Mouse (Mus musculus): ENCODE results near the gene Susd3. TPM values are rescaled to one million over a fixed set of nuclear protein-coding genes. Genes with fewer than 3 reads are reported as not detected.

The Susd3 gene
- polyA plus RNA-seq, 1 experiment from 2014 or later = 34.5 TPM

DNA sequence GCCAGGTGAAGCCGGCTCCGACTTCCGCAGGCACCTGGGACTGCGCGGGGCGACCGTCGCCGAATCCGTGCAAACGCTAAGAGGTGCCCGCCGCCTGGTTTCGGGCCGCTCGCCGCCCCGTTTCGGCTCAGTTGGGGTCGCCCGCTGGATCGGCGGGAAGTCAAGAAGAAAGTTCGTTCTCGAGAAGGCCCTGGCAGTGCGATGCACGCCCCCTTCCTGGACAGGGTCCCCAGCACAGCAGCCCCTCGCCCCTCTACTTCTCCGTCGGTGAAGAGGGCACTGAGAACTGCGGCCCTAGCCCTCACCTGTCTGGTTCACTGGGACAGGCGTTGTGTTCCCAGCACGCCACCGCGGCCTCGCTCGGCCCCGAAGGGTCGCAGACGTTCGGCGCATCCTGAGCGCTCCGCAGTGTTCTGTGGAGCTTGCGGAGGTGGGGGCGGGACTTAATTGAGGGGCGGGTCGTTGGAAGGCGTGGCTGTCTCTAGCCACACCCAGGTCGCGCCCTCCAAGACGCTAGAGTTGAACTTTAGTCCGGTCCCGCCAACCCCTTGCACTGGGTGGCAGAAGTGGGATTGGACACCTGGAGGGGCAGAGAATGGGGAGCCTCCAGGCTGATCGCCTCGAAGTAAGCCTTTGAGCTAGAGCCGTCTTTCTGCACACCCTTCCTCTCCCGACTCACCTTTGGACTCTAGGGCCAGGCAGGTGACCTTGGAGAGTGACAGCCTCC is 603 bp downstream of the Susd3 start:
- no peaks in the 10 kb centered on the region for H3K9me3 ChIP-seq (ENCODE audit: low read length)
- H3K27me3 ChIP-seq (ENCODE audit: insufficient read depth, low read length) = peaks cover 23% of the 10 kb centered on the region
- ATAC-seq (ENCODE audit: low FRiP score, low TSS enrichment) = peak; percentile 64
- H3K4me1 ChIP-seq (ENCODE audit: insufficient read depth, low read length) = peaks cover 12% of the 10 kb centered on the region
- H3K4me3 ChIP-seq (ENCODE audit: low read length) = peak overlapping the region; percentile 55
- peak overlapping the region; percentile 59 for H3K4me2 ChIP-seq (replicated peaks; ENCODE audit: low read depth, low read length)
- no peaks in the 10 kb centered on the region for H3K36me3 ChIP-seq (ENCODE audit: insufficient read depth, low read length)
- 1% methylated on average over 58 of the region's 58 CpGs for WGBS
- H3K9ac ChIP-seq (replicated peaks; ENCODE audit: low read length) = peak overlapping the region; percentile 56
- peak overlapping the region; percentile 20; the same call in 1 of the 2 replicates for H3K27ac ChIP-seq (ENCODE audit: low read length)

GRCm38 (mm10) chr13:49247232-49247739 is 1.2 kb downstream of the Susd3 start:
- H3K27ac ChIP-seq (ENCODE audit: low read length) = no peak overlapping the region
- H3K27me3 ChIP-seq (ENCODE audit: insufficient read depth, low read length) = peaks cover 23% of the 10 kb centered on the region
- peaks cover 12% of the 10 kb centered on the region for H3K4me1 ChIP-seq (ENCODE audit: insufficient read depth, low read length)
- WGBS = 33% methylated on average over 12 of the region's 12 CpGs
- no peaks in the 10 kb centered on the region for H3K9me3 ChIP-seq (ENCODE audit: low read length)
- H3K4me2 ChIP-seq (replicated peaks; ENCODE audit: low read depth, low read length) = peak overlapping the region; percentile 59
- peak overlapping the region; percentile 56 for H3K9ac ChIP-seq (replicated peaks; ENCODE audit: low read length)
- H3K4me3 ChIP-seq (ENCODE audit: low read length) = peak overlapping the region; percentile 55
- no peaks in the 10 kb centered on the region for H3K36me3 ChIP-seq (ENCODE audit: insufficient read depth, low read length)
- ATAC-seq (ENCODE audit: low FRiP score, low TSS enrichment) = no peak

DNA sequence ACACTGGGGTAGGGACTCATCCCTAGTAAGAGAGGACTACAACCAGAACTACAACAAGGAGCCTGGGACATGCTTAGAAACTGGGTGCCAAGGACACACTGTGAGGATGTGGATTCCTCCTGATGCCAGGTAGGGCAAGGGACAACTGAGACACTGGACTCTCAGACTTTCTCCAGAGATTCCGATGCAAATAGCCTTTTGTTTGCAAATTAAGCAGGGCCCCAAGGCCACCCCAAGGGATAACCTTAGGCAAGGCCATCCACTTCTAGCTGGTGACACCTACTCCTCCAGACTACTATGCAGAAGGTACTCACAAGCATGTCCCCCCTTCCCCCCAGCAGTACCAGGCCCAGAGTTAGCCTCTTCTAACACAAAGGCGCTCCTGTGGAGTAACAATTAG is 1.9 kb downstream of the Susd3 start:
- ATAC-seq (ENCODE audit: low FRiP score, low TSS enrichment) = no peak
- H3K4me2 ChIP-seq (replicated peaks; ENCODE audit: low read depth, low read length) = peak overlapping the region; percentile 59
- H3K27me3 ChIP-seq (ENCODE audit: insufficient read depth, low read length) = peaks cover 23% of the 10 kb centered on the region
- no peak overlapping the region for H3K9ac ChIP-seq (replicated peaks; ENCODE audit: low read length)
- no peaks in the 10 kb centered on the region for H3K9me3 ChIP-seq (ENCODE audit: low read length)
- peak overlapping the region; percentile 55 for H3K4me3 ChIP-seq (ENCODE audit: low read length)
- peaks cover 12% of the 10 kb centered on the region for H3K4me1 ChIP-seq (ENCODE audit: insufficient read depth, low read length)
- 0 out of 2 replicates have a peak overlapping the region, but pooled peaks have one; percentile 68 for H3K27ac ChIP-seq (ENCODE audit: low read length)
- WGBS = 84% methylated on average over 2 of the region's 2 CpGs
- H3K36me3 ChIP-seq (ENCODE audit: insufficient read depth, low read length) = no peaks in the 10 kb centered on the region

GRCm38 (mm10) chr13:49246011-49246410 is 2.5 kb downstream of the Susd3 start:
- Histone ChIP-seq H3K27ac (ENCODE audit: low read length) (peak overlapping the region; percentile 68), H3K4me1 (ENCODE audit: insufficient read depth, low read length) (peaks cover 12% of the 10 kb centered on the region), H3K9me3 (ENCODE audit: low read length) (no peaks in the 10 kb centered on the region), H3K27me3 (ENCODE audit: insufficient read depth, low read length) (peaks cover 23% of the 10 kb centered on the region), H3K9ac (replicated peaks; ENCODE audit: low read length) (no peak overlapping the region), H3K4me2 (replicated peaks; ENCODE audit: low read depth, low read length) (no peak overlapping the region; the same call in 1 of the 2 replicates), H3K4me3 (ENCODE audit: low read length) (no peak overlapping the region), H3K36me3 (ENCODE audit: insufficient read depth, low read length) (no peaks in the 10 kb centered on the region)
- WGBS = 70% methylated on average over 3 of the region's 3 CpGs
- ATAC-seq (ENCODE audit: low FRiP score, low TSS enrichment) = no peak

DNA sequence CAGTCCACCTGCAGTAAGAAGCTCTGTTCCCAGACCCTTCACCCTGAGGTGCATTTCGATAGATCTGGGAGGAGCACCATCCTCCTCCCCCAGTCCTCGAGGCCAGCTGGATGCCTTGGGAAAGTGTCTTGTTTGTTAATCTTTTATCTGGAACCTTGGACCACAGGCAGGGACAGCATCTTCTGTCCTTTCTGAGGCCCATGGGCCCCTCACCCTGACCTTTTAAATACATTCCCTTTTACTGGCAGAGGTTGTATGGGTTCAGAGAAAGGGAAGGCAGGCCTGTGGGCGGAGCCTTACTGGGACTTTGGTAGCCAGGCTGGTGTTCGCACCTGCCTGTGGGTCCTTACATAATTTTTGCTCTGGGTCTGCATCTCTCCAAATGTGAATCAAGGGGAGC is 3.3 kb downstream of the Susd3 start:
- no peak overlapping the region for H3K4me3 ChIP-seq (ENCODE audit: low read length)
- peaks cover 12% of the 10 kb centered on the region for H3K4me1 ChIP-seq (ENCODE audit: insufficient read depth, low read length)
- peaks cover 23% of the 10 kb centered on the region for H3K27me3 ChIP-seq (ENCODE audit: insufficient read depth, low read length)
- no peak overlapping the region for H3K9ac ChIP-seq (replicated peaks; ENCODE audit: low read length)
- no peaks in the 10 kb centered on the region for H3K36me3 ChIP-seq (ENCODE audit: insufficient read depth, low read length)
- no peak overlapping the region; the same call in 1 of the 2 replicates for H3K4me2 ChIP-seq (replicated peaks; ENCODE audit: low read depth, low read length)
- H3K27ac ChIP-seq (ENCODE audit: low read length) = peak overlapping the region; percentile 76
- WGBS = 64% methylated on average over 4 of the region's 4 CpGs
- no peaks in the 10 kb centered on the region for H3K9me3 ChIP-seq (ENCODE audit: low read length)
- ATAC-seq (ENCODE audit: low FRiP score, low TSS enrichment) = peak; percentile 40

DNA sequence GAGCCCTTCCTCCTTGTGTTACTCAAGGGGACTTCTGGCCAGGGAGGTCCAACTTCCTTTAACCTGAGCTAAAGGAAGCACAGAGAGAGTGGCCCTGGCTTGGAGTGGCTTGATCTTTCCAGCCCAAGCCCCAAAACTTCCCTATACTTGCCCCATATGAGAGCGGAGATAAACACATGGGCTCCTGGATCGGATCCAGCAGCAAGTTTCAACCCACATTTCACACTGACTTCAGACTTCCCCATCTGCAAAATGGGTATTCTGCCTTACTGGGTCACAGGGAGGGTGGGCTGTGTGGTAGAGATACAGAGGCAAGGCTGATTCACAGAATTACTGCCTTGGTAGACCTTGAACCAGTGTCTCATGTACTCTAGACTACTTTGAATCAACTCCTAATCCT is 5.0 kb downstream of the Susd3 start:
- H3K9ac ChIP-seq (replicated peaks; ENCODE audit: low read length) = no peak overlapping the region
- no peak overlapping the region for H3K27ac ChIP-seq (ENCODE audit: low read length)
- no peaks in the 10 kb centered on the region for H3K9me3 ChIP-seq (ENCODE audit: low read length)
- ATAC-seq (ENCODE audit: low FRiP score, low TSS enrichment) = no peak
- no peak overlapping the region for H3K4me3 ChIP-seq (ENCODE audit: low read length)
- peaks cover 21% of the 10 kb centered on the region for H3K27me3 ChIP-seq (ENCODE audit: insufficient read depth, low read length)
- H3K4me2 ChIP-seq (replicated peaks; ENCODE audit: low read depth, low read length) = no peak overlapping the region
- WGBS = 98% methylated on average over 2 of the region's 2 CpGs
- no peaks in the 10 kb centered on the region for H3K36me3 ChIP-seq (ENCODE audit: insufficient read depth, low read length)
- H3K4me1 ChIP-seq (ENCODE audit: insufficient read depth, low read length) = peaks cover 11% of the 10 kb centered on the region

GRCm38 (mm10) chr13:49242321-49243065 is 6.0 kb downstream of the Susd3 start:
- no peak overlapping the region for H3K9ac ChIP-seq (replicated peaks; ENCODE audit: low read length)
- H3K36me3 ChIP-seq (ENCODE audit: insufficient read depth, low read length) = no peaks in the 10 kb centered on the region
- H3K4me3 ChIP-seq (ENCODE audit: low read length) = no peak overlapping the region
- H3K9me3 ChIP-seq (ENCODE audit: low read length) = no peaks in the 10 kb centered on the region
- peaks cover 12% of the 10 kb centered on the region for H3K27me3 ChIP-seq (ENCODE audit: insufficient read depth, low read length)
- no peak overlapping the region for H3K4me2 ChIP-seq (replicated peaks; ENCODE audit: low read depth, low read length)
- no peak overlapping the region for H3K27ac ChIP-seq (ENCODE audit: low read length)
- 69% methylated on average over 9 of the region's 9 CpGs for WGBS
- peaks cover 3% of the 10 kb centered on the region; the same call in 1 of the 2 replicates for H3K4me1 ChIP-seq (ENCODE audit: insufficient read depth, low read length)
- ATAC-seq (ENCODE audit: low FRiP score, low TSS enrichment) = no peak

DNA sequence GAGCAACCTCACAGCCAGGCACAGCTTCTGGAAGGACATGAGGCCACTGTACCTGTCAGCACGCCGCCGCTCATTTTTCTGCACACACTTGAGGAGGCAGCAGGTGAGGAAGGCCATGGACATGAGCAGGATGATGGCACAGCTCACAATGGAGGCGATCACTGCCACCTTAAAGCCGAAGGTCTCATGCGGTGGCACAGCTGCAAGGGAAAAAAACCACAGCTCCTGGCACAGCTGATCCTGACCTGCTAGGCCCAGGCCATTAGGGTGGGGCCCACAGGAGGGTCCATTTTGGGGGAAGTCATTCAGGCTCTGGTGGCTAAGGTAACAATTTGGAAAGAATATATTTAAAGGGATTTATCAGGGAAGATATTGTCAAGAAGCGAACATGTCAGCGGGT is 9.8 kb downstream of the Susd3 start:
- 93% methylated on average over 8 of the region's 8 CpGs for WGBS
- Histone ChIP-seq H3K4me3 (ENCODE audit: low read length) (no peak overlapping the region), H3K27ac (ENCODE audit: low read length) (no peak overlapping the region), H3K36me3 (ENCODE audit: insufficient read depth, low read length) (no peaks in the 10 kb centered on the region), H3K9me3 (ENCODE audit: low read length) (peaks cover 4% of the 10 kb centered on the region; the same call in 1 of the 2 replicates), H3K9ac (replicated peaks; ENCODE audit: low read length) (no peak overlapping the region), H3K4me1 (ENCODE audit: insufficient read depth, low read length) (no peaks in the 10 kb centered on the region), H3K4me2 (replicated peaks; ENCODE audit: low read depth, low read length) (no peak overlapping the region), H3K27me3 (ENCODE audit: insufficient read depth, low read length) (no peaks in the 10 kb centered on the region)
- ATAC-seq (ENCODE audit: low FRiP score, low TSS enrichment) = no peak

GRCm38 (mm10) chr13:49237617-49238016 is 10.9 kb downstream of the Susd3 start:
- H3K4me3 ChIP-seq (ENCODE audit: low read length) = no peak overlapping the region
- H3K4me2 ChIP-seq (replicated peaks; ENCODE audit: low read depth, low read length) = no peak overlapping the region
- WGBS = 89% methylated on average over 8 of the region's 8 CpGs
- ATAC-seq (ENCODE audit: low FRiP score, low TSS enrichment) = no peak
- H3K9ac ChIP-seq (replicated peaks; ENCODE audit: low read length) = no peak overlapping the region
- H3K36me3 ChIP-seq (ENCODE audit: insufficient read depth, low read length) = no peaks in the 10 kb centered on the region
- H3K4me1 ChIP-seq (ENCODE audit: insufficient read depth, low read length) = no peaks in the 10 kb centered on the region
- H3K9me3 ChIP-seq (ENCODE audit: low read length) = peaks cover 4% of the 10 kb centered on the region; the same call in 1 of the 2 replicates
- no peak overlapping the region for H3K27ac ChIP-seq (ENCODE audit: low read length)
- H3K27me3 ChIP-seq (ENCODE audit: insufficient read depth, low read length) = no peaks in the 10 kb centered on the region
